Mouse (Mus musculus): ENCODE measurements around the gene Smpd2. TPM values are rescaled to one million over a fixed set of nuclear protein-coding genes. Genes with fewer than 3 reads are reported as not detected.

Smpd2 gene
- polyA plus RNA-seq, 1 experiment from 2014 or later, result 55.0 TPM

DNA sequence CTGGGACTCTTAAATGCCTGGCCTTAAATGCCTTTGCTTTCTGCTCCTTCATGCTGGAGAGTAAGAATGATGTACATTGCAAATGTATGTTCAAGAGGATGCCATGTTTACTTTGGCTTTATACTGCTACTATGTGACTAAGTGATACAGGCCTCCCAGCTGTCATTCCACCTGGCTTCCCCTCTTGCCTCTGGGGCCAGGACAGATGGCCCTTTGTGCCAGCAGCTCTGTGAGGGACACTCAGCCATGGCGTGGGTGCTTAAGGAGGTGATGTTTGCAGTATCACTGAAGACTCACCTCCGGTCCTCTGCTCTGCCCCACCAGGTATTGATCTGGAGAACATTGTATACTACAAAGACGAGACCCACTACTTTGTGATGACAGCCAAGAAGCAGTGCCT lies 10.2 kb downstream of the Smpd2 start:
- 87% methylated on average over 3 of the region's 3 CpGs for WGBS
- H3K4me1 ChIP-seq (ENCODE audit: control insufficient read depth, insufficient read depth, low read length), result peaks cover 35% of the 10 kb centered on the region
- no peak for ATAC-seq (replicated peaks; ENCODE audit: extremely low read depth, insufficient read depth, low FRiP score)

DNA sequence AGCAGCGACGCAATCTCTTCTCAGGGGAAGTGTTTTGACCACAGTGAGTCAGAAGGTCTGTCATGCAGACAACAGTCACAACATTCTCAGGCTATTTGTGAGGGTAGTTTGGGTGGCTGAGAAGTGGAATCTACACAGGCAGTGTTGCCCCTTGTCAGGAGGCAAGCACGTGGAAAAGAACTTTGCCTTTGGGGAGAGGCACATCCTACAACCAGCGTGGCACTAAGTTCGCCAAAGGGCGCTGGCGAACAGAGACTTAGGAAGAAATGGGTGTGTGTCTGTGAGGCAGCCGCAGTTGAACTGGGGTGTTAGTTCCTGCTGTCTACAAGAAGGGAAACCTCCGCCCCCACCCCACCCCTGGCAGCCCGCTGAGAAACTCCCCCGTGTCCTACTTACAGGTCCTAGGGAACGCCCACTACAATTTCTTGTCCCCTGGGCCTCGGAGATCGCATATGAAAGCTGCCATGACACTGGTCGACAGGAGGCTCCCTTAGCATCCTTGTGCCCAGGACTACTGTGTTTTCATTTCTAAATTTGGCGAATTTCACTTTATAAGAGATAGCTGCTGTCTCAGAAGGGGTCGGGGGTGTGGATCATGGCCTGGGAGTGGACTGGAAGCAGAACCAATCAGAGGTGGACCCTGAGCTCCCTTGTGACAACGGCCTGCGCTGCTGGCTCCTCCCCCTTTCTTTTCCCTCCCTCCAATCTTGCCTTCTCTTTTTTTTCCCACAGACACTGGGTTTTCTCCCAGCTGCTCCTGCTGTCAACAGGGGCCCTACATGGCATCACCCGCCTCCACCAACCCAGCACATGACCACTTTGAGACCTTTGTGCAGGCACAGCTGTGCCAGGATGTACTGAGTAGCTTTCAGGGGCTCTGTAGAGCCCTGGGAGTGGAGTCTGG lies 12.6 kb downstream of the Smpd2 start:
- no peaks in the 10 kb centered on the region for H3K9me3 ChIP-seq (replicated peaks; ENCODE audit: control insufficient read depth, low read length)
- WGBS, result 4% methylated on average over 20 of the region's 20 CpGs
- peak; percentile 47 for ATAC-seq (replicated peaks; ENCODE audit: extremely low read depth, insufficient read depth, low FRiP score)

More for the DNA sequence above, 10.2 kb downstream of the Smpd2 start:
- Histone ChIP-seq H3K27me3 (ENCODE audit: control insufficient read depth, insufficient read depth, low read length) (no peaks in the 10 kb centered on the region), H3K9ac (ENCODE audit: low read length) (no peak overlapping the region), H3K9me3 (replicated peaks; ENCODE audit: control insufficient read depth, low read length) (no peaks in the 10 kb centered on the region), H3K36me3 (ENCODE audit: control insufficient read depth, insufficient read depth) (peaks cover 40% of the 10 kb centered on the region), H3K4me2 (ENCODE audit: low read depth, low read length) (no peak overlapping the region), H3K27ac (ENCODE audit: low read length) (no peak overlapping the region), H3K4me3 (ENCODE audit: low read length) (no peak overlapping the region)

GRCm38 (mm10) chr10:41477018-41477277 lies 13.2 kb downstream of the Smpd2 start:
- H3K9ac ChIP-seq (ENCODE audit: low read length), result peak overlapping the region; percentile 87
- ATAC-seq (replicated peaks; ENCODE audit: extremely low read depth, insufficient read depth, low FRiP score), result no peak
- peaks cover 20% of the 10 kb centered on the region for H3K36me3 ChIP-seq (ENCODE audit: control insufficient read depth, insufficient read depth)
- no peaks in the 10 kb centered on the region for H3K9me3 ChIP-seq (replicated peaks; ENCODE audit: control insufficient read depth, low read length)
- under 1% methylated on average over 9 of the region's 9 CpGs for WGBS
- peaks cover 57% of the 10 kb centered on the region for H3K4me1 ChIP-seq (ENCODE audit: control insufficient read depth, insufficient read depth, low read length)
- H3K27me3 ChIP-seq (ENCODE audit: control insufficient read depth, insufficient read depth, low read length), result no peaks in the 10 kb centered on the region
- H3K4me3 ChIP-seq (ENCODE audit: low read length), result peak overlapping the region; percentile 72
- H3K4me2 ChIP-seq (ENCODE audit: low read depth, low read length), result peak overlapping the region; percentile 89
- H3K27ac ChIP-seq (ENCODE audit: low read length), result peak overlapping the region; percentile 90

More for the DNA sequence above, 12.6 kb downstream of the Smpd2 start:
- H3K36me3 ChIP-seq (ENCODE audit: control insufficient read depth, insufficient read depth), result peaks cover 24% of the 10 kb centered on the region
- H3K4me1 ChIP-seq (ENCODE audit: control insufficient read depth, insufficient read depth, low read length), result peaks cover 52% of the 10 kb centered on the region
- peak overlapping the region; percentile 72 for H3K4me3 ChIP-seq (ENCODE audit: low read length)
- H3K27ac ChIP-seq (ENCODE audit: low read length), result peak overlapping the region; percentile 90
- peak overlapping the region; percentile 87 for H3K9ac ChIP-seq (ENCODE audit: low read length)
- no peaks in the 10 kb centered on the region for H3K27me3 ChIP-seq (ENCODE audit: control insufficient read depth, insufficient read depth, low read length)
- peak overlapping the region; percentile 89 for H3K4me2 ChIP-seq (ENCODE audit: low read depth, low read length)

- peaks cover 15% of the 10 kb centered on the region for H3K36me3 ChIP-seq (ENCODE audit: control insufficient read depth, insufficient read depth)
- H3K4me3 ChIP-seq (ENCODE audit: low read length), result peak within 1 kb of the TSS; percentile 72
- under 1% methylated on average over 35 of the region's 35 CpGs for WGBS
- peak within 1 kb of the TSS; percentile 89 for H3K4me2 ChIP-seq (ENCODE audit: low read depth, low read length)
- no peaks in the 10 kb centered on the region for H3K9me3 ChIP-seq (replicated peaks; ENCODE audit: control insufficient read depth, low read length)
- no peaks in the 10 kb centered on the region for H3K27me3 ChIP-seq (ENCODE audit: control insufficient read depth, insufficient read depth, low read length)
- peak within 1 kb of the TSS; percentile 87 for H3K9ac ChIP-seq (ENCODE audit: low read length)
- H3K4me1 ChIP-seq (ENCODE audit: control insufficient read depth, insufficient read depth, low read length), result peaks cover 56% of the 10 kb centered on the region
- ATAC-seq (replicated peaks; ENCODE audit: extremely low read depth, insufficient read depth, low FRiP score), result peak; percentile 69
- H3K27ac ChIP-seq (ENCODE audit: low read length), result peak within 1 kb of the TSS; percentile 90
Observed at GRCm38 (mm10) chr10:41476171-41477017, 13.8 kb downstream of the Smpd2 start, which contains the start of gene Mical1. Gene Mical1 (plus strand): TSS chr10:41476314.

DNA sequence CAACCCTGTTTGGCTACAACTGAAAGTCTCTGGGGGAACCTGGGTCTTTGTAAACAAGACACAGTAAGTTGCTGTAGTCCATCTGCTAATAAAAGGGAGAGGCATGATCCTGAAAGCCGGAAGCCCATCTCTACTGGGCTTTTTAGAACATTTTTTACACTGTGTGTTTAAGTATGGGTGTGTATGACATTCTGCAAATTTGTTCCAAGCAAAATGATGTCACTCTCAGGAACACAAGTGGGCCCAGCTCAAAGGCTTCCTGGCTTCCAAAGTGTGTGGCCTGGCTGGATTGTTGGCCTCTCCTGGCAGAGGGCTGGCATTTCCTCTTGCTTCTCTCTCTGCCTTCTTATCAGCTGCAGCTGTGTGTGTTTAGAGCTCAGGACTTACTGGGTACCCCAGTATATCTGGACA lies 15.2 kb downstream of the Smpd2 start:
- Histone ChIP-seq H3K9me3 (replicated peaks; ENCODE audit: control insufficient read depth, low read length) (no peaks in the 10 kb centered on the region), H3K9ac (ENCODE audit: low read length) (peak overlapping the region; percentile 51), H3K4me3 (ENCODE audit: low read length) (no peak overlapping the region), H3K4me2 (ENCODE audit: low read depth, low read length) (peak overlapping the region; percentile 89; the same call in 1 of the 2 replicates), H3K27ac (ENCODE audit: low read length) (peak overlapping the region; percentile 90), H3K36me3 (ENCODE audit: control insufficient read depth, insufficient read depth) (peaks cover 12% of the 10 kb centered on the region), H3K27me3 (ENCODE audit: control insufficient read depth, insufficient read depth, low read length) (no peaks in the 10 kb centered on the region), H3K4me1 (ENCODE audit: control insufficient read depth, insufficient read depth, low read length) (peaks cover 44% of the 10 kb centered on the region)
- WGBS, result 43% methylated on average over 1 of the region's 1 CpGs
- ATAC-seq (replicated peaks; ENCODE audit: extremely low read depth, insufficient read depth, low FRiP score), result no peak

DNA sequence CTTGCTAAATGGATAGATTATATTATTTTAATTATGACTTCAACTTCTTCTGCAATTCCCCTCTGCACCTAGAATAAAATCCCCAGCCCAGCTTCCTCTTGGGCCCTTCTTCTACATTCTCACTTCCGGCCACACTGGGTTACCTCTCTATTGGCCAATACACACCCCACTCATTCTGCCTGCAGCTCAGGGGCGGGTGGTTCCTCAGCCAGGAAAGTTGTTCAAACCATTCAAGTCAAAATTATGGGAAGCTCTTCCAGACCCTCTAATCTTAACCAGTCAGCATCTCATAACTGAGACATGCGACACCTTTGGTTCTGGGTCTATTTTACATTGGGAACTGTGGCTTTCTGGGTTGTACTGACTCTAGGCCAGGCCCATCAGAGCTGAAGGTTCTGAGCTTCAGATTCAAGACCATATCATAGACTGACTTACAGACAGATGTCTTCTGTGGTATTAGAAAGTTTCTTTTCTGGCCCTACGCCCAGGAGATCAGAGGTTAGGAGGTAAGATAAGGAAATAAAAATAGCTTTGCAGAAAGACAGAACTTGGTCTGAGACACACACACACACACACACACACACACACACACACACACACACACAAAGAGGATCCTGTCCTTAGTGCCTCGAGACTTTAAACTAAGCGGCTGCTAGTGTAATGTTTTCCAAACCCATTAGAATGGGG lies 16.2 kb downstream of the Smpd2 start:
- peak; percentile 24; the same call in 1 of the 2 replicates for ATAC-seq (replicated peaks; ENCODE audit: extremely low read depth, insufficient read depth, low FRiP score)
- H3K4me3 ChIP-seq (ENCODE audit: low read length), result no peak overlapping the region
- no peaks in the 10 kb centered on the region for H3K27me3 ChIP-seq (ENCODE audit: control insufficient read depth, insufficient read depth, low read length)
- H3K4me1 ChIP-seq (ENCODE audit: control insufficient read depth, insufficient read depth, low read length), result peaks cover 44% of the 10 kb centered on the region
- no peak overlapping the region for H3K4me2 ChIP-seq (ENCODE audit: low read depth, low read length)
- H3K36me3 ChIP-seq (ENCODE audit: control insufficient read depth, insufficient read depth), result peaks cover 2% of the 10 kb centered on the region; the same call in 1 of the 2 replicates
- H3K9ac ChIP-seq (ENCODE audit: low read length), result no peak overlapping the region
- 28% methylated on average over 6 of the region's 6 CpGs for WGBS
- peak overlapping the region; percentile 90 for H3K27ac ChIP-seq (ENCODE audit: low read length)
- H3K9me3 ChIP-seq (replicated peaks; ENCODE audit: control insufficient read depth, low read length), result no peaks in the 10 kb centered on the region

DNA sequence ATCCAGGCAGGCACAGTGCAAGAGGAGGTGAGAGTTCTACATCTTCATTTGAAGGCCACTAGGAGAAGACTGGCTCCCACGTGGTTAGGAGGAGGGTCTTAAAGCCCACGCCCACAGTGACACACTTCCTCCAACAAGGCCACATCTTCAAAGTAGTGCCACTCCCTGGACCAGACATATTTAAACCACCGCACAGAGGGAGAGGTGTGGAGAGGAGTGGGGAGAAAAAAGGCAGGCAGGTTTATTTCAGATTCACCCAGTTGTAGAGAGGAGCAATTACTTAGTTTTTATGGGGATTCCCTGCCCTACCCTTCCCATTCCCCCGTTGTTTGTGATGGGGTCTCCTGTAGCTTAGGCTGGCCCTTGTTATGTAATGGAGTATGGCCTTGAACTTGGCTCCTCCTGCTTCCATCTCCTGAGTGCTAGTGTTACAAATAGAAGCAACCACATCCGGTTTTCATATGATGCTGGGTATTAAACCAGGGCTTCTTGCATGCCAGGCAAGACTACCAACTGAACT lies 17.1 kb downstream of the Smpd2 start:
- H3K36me3 ChIP-seq (ENCODE audit: control insufficient read depth, insufficient read depth), result 0 out of 2 replicates have a peak, but pooled peaks cover under 1% of the 10 kb centered on the region
- H3K9me3 ChIP-seq (replicated peaks; ENCODE audit: control insufficient read depth, low read length), result no peaks in the 10 kb centered on the region
- H3K4me3 ChIP-seq (ENCODE audit: low read length), result no peak overlapping the region
- peaks cover 40% of the 10 kb centered on the region for H3K4me1 ChIP-seq (ENCODE audit: control insufficient read depth, insufficient read depth, low read length)
- H3K9ac ChIP-seq (ENCODE audit: low read length), result no peak overlapping the region
- no peak for ATAC-seq (replicated peaks; ENCODE audit: extremely low read depth, insufficient read depth, low FRiP score)
- H3K4me2 ChIP-seq (ENCODE audit: low read depth, low read length), result no peak overlapping the region
- H3K27ac ChIP-seq (ENCODE audit: low read length), result peak overlapping the region; percentile 90
- 76% methylated on average over 5 of the region's 5 CpGs for WGBS
- no peaks in the 10 kb centered on the region for H3K27me3 ChIP-seq (ENCODE audit: control insufficient read depth, insufficient read depth, low read length)

- Histone ChIP-seq H3K27me3 (ENCODE audit: control insufficient read depth, insufficient read depth, low read length) (no peaks in the 10 kb centered on the region), H3K4me1 (ENCODE audit: control insufficient read depth, insufficient read depth, low read length) (peaks cover 35% of the 10 kb centered on the region), H3K4me3 (ENCODE audit: low read length) (no peak overlapping the region), H3K4me2 (ENCODE audit: low read depth, low read length) (no peak overlapping the region), H3K9ac (ENCODE audit: low read length) (no peak overlapping the region), H3K9me3 (replicated peaks; ENCODE audit: control insufficient read depth, low read length) (no peaks in the 10 kb centered on the region), H3K27ac (ENCODE audit: low read length) (no peak overlapping the region), H3K36me3 (ENCODE audit: control insufficient read depth, insufficient read depth) (0 out of 2 replicates have a peak, but pooled peaks cover 3% of the 10 kb centered on the region)
- ATAC-seq (replicated peaks; ENCODE audit: extremely low read depth, insufficient read depth, low FRiP score), result no peak
Observed at GRCm38 (mm10) chr10:41472534-41472933, 17.6 kb downstream of the Smpd2 start.

All from heart, embryonic 16.5 days (tissue).